Mouse (Mus musculus) 3T3-L1 (cell line): ENCODE results near the gene Dusp8.

Source experiments
- DNase-seq: peaks from one replicate; pipeline ENCODE4 v3.0.0-alpha.2; 2015; ENCODE audit warnings: low read depth, low spot score

Gene Dusp8

GRCm38 (mm10) chr7:142086159-142086905 lies 9.3 kb downstream of the Dusp8 start:
- no peak for DNase-seq

GRCm38 (mm10) chr7:142084820-142085219 lies 10.8 kb downstream of the Dusp8 start:
- DNase-seq, result peak; percentile 87

GRCm38 (mm10) chr7:142084395-142084794 lies 11.2 kb downstream of the Dusp8 start:
- DNase-seq, result peak; percentile 85

GRCm38 (mm10) chr7:142083588-142084317 lies 11.9 kb downstream of the Dusp8 start:
- peak; percentile 95 for DNase-seq

GRCm38 (mm10) chr7:142082607-142083006 lies 13.0 kb downstream of the Dusp8 start:
- no peak for DNase-seq

GRCm38 (mm10) chr7:142082179-142082578 lies 13.5 kb downstream of the Dusp8 start:
- DNase-seq, result no peak

GRCm38 (mm10) chr7:142081736-142082135 lies 13.9 kb downstream of the Dusp8 start:
- DNase-seq, result no peak

- no peak for DNase-seq
Measured at GRCm38 (mm10) chr7:142080876-142081275, 14.8 kb downstream of the Dusp8 start.

- DNase-seq, result no peak
Measured at GRCm38 (mm10) chr7:142079365-142079764, 16.3 kb downstream of the Dusp8 start.

GRCm38 (mm10) chr7:142077138-142077537 lies 18.5 kb downstream of the Dusp8 start:
- no peak for DNase-seq

- no peak for DNase-seq
Measured at GRCm38 (mm10) chr7:142074146-142074886, 21.3 kb downstream of the Dusp8 start.

- no peak for DNase-seq
Measured at GRCm38 (mm10) chr7:142071717-142072116, 23.9 kb downstream of the Dusp8 start.

GRCm38 (mm10) chr7:142071212-142071578 lies 24.4 kb downstream of the Dusp8 start:
- DNase-seq, result no peak

- peak; percentile 63 for DNase-seq
Measured at GRCm38 (mm10) chr7:142070458-142071211, 25.0 kb downstream of the Dusp8 start.

GRCm38 (mm10) chr7:142068429-142068828 lies 27.2 kb downstream of the Dusp8 start:
- DNase-seq, result no peak

GRCm38 (mm10) chr7:142060931-142061565 lies 34.6 kb downstream of the Dusp8 start, which contains the start of gene Mob2:
Gene Mob2, minus strand, starts transcription at chr7:142061065.
- DNase-seq, result peak; percentile 73

GRCm38 (mm10) chr7:142060185-142060930 lies 35.3 kb downstream of the Dusp8 start:
- peak; percentile 15 for DNase-seq

GRCm38 (mm10) chr7:142059024-142059423 lies 36.6 kb downstream of the Dusp8 start:
- no peak for DNase-seq

GRCm38 (mm10) chr7:142057121-142057520 lies 38.5 kb downstream of the Dusp8 start:
- no peak for DNase-seq

- no peak for DNase-seq
Measured at GRCm38 (mm10) chr7:142056601-142057061, 39.0 kb downstream of the Dusp8 start.
